Mouse (Mus musculus): ENCODE data around the gene Rhbdd3. TPM values are rescaled to one million over a fixed set of nuclear protein-coding genes. Genes with fewer than 3 reads are reported as not detected.

The Rhbdd3 gene
- polyA plus RNA-seq, 1 experiment, result 1.6 TPM

GRCm38 (mm10) chr11:5150416-5151246 is 51.9 kb downstream of the Rhbdd3 start:
- H3K4me1 ChIP-seq (ENCODE audit: control insufficient read depth), result peaks cover 9% of the 10 kb centered on the region
- H3K36me3 ChIP-seq (ENCODE audit: control insufficient read depth), result no peaks in the 10 kb centered on the region

GRCm38 (mm10) chr11:5151247-5151630 is 52.5 kb downstream of the Rhbdd3 start:
- H3K9me3 ChIP-seq (ENCODE audit: control insufficient read depth, low read length), result peaks cover 2% of the 10 kb centered on the region; the same call in 1 of the 2 replicates
- H3K4me1 ChIP-seq (ENCODE audit: control insufficient read depth), result peaks cover 9% of the 10 kb centered on the region
- TF ChIP-seq TAL1 (IDR thresholded peaks at IDR 0.05; ENCODE audit: low read length), result no peak
- TF ChIP-seq GATA1 (IDR thresholded peaks at IDR 0.05; ENCODE audit: low read length), result no peak
- no peak overlapping the region for H3K4me3 ChIP-seq (replicated peaks)
- H3K36me3 ChIP-seq (ENCODE audit: control insufficient read depth), result no peaks in the 10 kb centered on the region
- H3K27me3 ChIP-seq (ENCODE audit: control insufficient read depth), result peaks cover 54% of the 10 kb centered on the region

More at GRCm38 (mm10) chr11:5150416-5151246, 51.9 kb downstream of the Rhbdd3 start:
- no peak for TF ChIP-seq GATA1 (IDR thresholded peaks at IDR 0.05; ENCODE audit: low read length)
- no peak for TF ChIP-seq TAL1 (IDR thresholded peaks at IDR 0.05; ENCODE audit: low read length)
- Histone ChIP-seq H3K27me3 (ENCODE audit: control insufficient read depth) (peaks cover 54% of the 10 kb centered on the region), H3K9me3 (ENCODE audit: control insufficient read depth, low read length) (peaks cover 2% of the 10 kb centered on the region; the same call in 1 of the 2 replicates), H3K4me3 (replicated peaks) (no peak overlapping the region)

- Histone ChIP-seq H3K36me3 (ENCODE audit: control insufficient read depth) (no peaks in the 10 kb centered on the region), H3K4me3 (replicated peaks) (peak within 1 kb of the TSS; percentile 36), H3K9me3 (ENCODE audit: control insufficient read depth, low read length) (peaks cover 2% of the 10 kb centered on the region; the same call in 1 of the 2 replicates), H3K27me3 (ENCODE audit: control insufficient read depth) (peaks cover 54% of the 10 kb centered on the region), H3K4me1 (ENCODE audit: control insufficient read depth) (peaks cover 9% of the 10 kb centered on the region)
- TF ChIP-seq TAL1 (IDR thresholded peaks at IDR 0.05; ENCODE audit: low read length) (no peak), GATA1 (IDR thresholded peaks at IDR 0.05; ENCODE audit: low read length) (no peak)
Measured at GRCm38 (mm10) chr11:5151680-5152337, 53.1 kb downstream of the Rhbdd3 start, which contains the start of gene Emid1. TSS of gene Emid1 (minus strand) at chr11:5152257.

DNA sequence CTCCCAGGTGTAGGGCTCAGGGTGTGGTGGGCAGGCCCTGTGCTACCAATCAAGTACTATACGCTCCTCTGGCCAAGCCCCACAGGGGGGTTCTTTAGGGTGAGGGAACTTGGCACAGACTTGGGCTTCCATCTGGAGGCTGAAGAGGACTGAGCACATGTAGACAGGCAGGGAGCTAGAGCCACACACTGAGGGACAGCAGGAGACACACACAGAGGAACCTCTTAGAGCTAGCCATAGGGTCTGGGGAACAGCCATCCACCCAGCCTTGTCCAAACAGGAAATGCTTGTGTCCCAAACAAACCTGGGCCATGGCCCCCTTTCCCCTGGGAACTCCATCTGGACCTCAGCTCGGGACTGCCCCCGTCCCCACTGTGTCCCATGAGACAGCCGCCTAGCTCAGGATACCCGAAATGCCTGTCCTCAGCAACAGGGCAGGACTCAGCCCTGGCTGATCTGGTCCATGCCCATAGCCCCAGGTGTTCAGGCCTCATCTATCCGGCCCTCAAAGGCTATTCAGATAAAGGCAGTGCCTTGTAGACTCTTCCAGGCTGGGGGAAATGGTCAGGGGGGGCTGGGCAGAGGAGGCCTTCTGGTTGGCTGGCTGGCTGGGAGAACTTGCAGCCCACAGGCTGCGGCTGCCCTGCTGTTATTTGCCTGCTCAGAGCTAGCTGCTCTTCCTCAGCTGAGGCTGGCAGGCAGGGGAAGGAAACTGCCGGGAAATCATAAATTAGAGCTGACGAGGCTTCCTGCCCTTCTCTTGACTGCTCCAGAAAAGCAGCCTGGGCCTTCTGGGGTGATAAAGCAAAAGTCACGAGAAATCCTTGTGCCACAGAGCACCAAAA is 56.5 kb downstream of the Rhbdd3 start:
- H3K9me3 ChIP-seq (ENCODE audit: control insufficient read depth, low read length), result peaks cover 2% of the 10 kb centered on the region; the same call in 1 of the 2 replicates
- no peaks in the 10 kb centered on the region for H3K36me3 ChIP-seq (ENCODE audit: control insufficient read depth)
- H3K27me3 ChIP-seq (ENCODE audit: control insufficient read depth), result peaks cover 40% of the 10 kb centered on the region
- TF ChIP-seq GATA1 (IDR thresholded peaks at IDR 0.05; ENCODE audit: low read length) (no peak), TAL1 (IDR thresholded peaks at IDR 0.05; ENCODE audit: low read length) (no peak)
- no peak overlapping the region for H3K4me3 ChIP-seq (replicated peaks)
- H3K4me1 ChIP-seq (ENCODE audit: control insufficient read depth), result peaks cover 3% of the 10 kb centered on the region

Other genes with a start within 250 kb of the Rhbdd3 start
- gene Nf2, start 249.4 kb upstream of the Rhbdd3 start, polyA plus RNA-seq (2012), result 1.5 and 1.6 TPM in 2 replicates
- gene Nipsnap1, start 225.0 kb upstream of the Rhbdd3 start, polyA plus RNA-seq (2012), result 0.38 and 0.72 TPM in 2 replicates
- 0.29 and 0.65 TPM in 2 replicates for gene Thoc5, start 203.6 kb upstream of the Rhbdd3 start, polyA plus RNA-seq (2012)
- gene Nefh, start 150.9 kb upstream of the Rhbdd3 start, polyA plus RNA-seq (2012), result 0.01 and 0.02 TPM in 2 replicates
- gene Ap1b1, start 112.1 kb upstream of the Rhbdd3 start, polyA plus RNA-seq (2012), result 17.5 and 18.7 TPM in 2 replicates
- gene Rasl10a, start 40.8 kb upstream of the Rhbdd3 start, polyA plus RNA-seq (2012), result not detected in 2 replicates
- gene Gas2l1, start 33.6 kb upstream of the Rhbdd3 start, polyA plus RNA-seq (2012), result 1.7 and 2.3 TPM in 2 replicates
- 130 and 171 TPM in 2 replicates for gene Ewsr1, start 340 bp downstream of the Rhbdd3 start, polyA plus RNA-seq (2012)
- gene Emid1, start 53.3 kb downstream of the Rhbdd3 start, polyA plus RNA-seq (2012), result 0.09 and 0.30 TPM in 2 replicates
- 0.07 and 0.12 TPM in 2 replicates for gene Kremen1, start 162.6 kb downstream of the Rhbdd3 start, polyA plus RNA-seq (2012)

Data from erythroblast, embryonic 14.5 days (primary cell).